Mouse (Mus musculus) olfactory bulb, adult 2 months (tissue): Measurements from ENCODE around the gene Daw1.

Experiments used
- CTCF ChIP-seq: fragments of 200-500 bp; IDR thresholded peaks from 2 replicates; pipeline ENCODE4 v1.5.1; 2012; ENCODE audit warnings: low read depth, mild to moderate bottlenecking, low read length, moderate library complexity; ENCODE audit not compliant: insufficient read depth
- POLR2A ChIP-seq: fragments of 200-500 bp; IDR thresholded peaks from 2 replicates; pipeline ENCODE4 v1.6.1; 2012; ENCODE audit warnings: mild to moderate bottlenecking, low read depth, low read length, moderate library complexity; ENCODE audit not compliant: insufficient read depth

DNA sequence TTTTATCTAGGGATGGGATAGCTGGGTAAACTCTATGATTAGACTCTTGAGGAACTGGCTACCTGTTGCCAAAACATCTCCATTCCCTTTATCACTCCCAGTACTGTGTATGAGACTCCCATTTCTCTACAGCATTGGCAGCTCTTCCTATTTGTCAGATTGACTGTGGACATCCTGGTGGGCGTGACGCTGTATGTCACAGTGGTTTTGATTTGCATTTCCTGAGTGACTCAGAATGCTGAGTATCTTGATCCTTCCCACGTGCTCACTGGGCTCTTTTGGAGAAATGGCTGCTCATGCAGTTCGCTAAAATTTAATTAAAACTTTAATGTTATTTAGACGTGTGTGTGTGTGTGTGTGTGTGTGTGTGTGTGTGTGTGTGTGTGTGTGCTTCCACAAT lies 47.8 kb upstream of the Daw1 start:
- TF ChIP-seq POLR2A, result no peak
- TF ChIP-seq CTCF, result no peak
